Mouse (Mus musculus): Measurements from ENCODE around the gene Alox12b.

DNA sequence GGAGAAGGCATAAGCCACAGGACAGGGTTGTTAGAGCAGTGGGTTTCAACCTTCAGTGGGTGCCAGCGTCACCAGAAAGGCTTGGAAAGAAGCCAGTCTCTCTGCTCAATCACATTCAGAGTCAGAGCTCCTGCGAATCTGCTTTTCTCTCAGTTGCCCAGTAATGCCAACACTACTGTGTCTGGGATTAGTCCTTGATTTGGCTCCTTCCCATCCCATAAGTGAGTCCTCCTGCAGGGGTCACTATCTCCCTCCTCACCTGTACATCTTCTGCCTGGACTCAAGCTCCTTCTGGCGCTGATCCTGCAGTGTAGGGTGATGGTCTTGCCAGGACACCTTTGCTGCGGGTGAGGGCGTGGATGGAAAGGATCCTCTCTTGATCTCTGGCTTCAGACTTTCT is 40.0 kb downstream of the Alox12b start:
- TF ChIP-seq CTCF (conservative IDR thresholded peaks at IDR 0.05; ENCODE audit: insufficient read depth, insufficient read length, low read depth, low read length) (no peak; the same call in 1 of the 2 replicates), POLR2A (IDR thresholded peaks at IDR 0.05; ENCODE audit: low read depth, low read length) (no peak)
